Mouse (Mus musculus): ENCODE measurements at regions not wholly inside any gene's neighbourhood (a gene's known extent, or its start where the extent isn't known, plus 50 kb on each side); places are given as distances from the start of the nearest gene placed in this dataset.

DNA sequence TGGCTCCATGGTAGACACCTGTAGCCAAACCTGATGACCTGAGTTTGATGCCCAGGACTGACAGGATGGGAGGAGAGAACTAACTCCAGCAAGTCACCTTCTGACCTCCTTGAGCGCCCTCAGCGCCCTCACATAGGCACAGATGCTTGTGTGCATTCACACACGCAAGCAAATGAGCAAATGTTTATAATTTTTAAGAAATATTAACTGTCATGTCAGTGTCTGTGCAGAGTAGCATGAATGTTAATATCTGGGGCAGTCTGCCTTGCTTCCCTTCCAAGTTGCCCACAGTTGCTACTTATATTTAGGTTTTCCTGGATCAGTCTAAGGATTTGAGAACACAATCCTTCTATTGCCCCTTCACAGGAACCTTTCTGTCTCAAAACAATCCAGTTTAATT lies 257.6 kb downstream of the Efnb2 start:
- DNase-seq (ENCODE audit: extremely low read depth, low read depth, low spot score): no peak

DNA sequence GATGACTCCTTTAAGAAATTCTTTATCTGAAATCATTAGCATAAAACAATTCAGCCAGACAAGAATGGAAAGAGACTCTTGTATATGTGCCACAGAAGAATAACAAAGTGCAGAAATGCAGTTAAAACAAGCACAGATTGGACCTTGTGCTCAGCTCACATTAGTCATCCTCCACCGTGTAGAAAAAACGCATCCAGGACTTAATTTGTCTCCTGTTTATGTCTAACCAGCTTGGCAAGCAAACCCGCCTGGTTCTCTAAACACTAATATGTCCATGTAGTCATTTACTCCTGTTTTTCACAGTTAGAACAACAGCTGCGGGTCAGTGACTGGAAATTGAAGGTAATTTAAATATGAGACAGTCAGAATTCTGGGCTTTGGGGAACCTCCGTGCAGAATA lies 268.7 kb downstream of the Efnb2 start:
- no peak for DNase-seq (ENCODE audit: extremely low read depth, low read depth, low spot score)

DNA sequence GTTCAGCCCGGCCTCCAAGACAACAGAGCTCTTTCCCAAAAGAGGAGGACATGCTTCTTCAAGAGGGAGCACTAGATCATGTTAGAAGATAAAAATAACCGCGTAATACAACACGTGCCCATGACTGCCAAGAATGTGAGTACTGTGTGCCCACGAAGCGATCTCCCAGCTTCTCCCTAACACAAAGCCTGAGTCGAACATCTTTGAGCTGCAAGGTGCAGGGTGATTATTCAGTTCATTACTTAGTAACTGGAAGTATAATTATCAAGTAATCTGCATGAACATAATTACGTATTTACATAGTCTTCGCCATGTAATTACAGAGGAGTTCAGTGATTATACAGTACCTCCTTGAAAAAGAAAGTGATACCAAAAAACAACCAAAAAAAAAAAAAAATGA lies 269.7 kb downstream of the Efnb2 start:
- no peak for DNase-seq (ENCODE audit: extremely low read depth, low read depth, low spot score)

DNA sequence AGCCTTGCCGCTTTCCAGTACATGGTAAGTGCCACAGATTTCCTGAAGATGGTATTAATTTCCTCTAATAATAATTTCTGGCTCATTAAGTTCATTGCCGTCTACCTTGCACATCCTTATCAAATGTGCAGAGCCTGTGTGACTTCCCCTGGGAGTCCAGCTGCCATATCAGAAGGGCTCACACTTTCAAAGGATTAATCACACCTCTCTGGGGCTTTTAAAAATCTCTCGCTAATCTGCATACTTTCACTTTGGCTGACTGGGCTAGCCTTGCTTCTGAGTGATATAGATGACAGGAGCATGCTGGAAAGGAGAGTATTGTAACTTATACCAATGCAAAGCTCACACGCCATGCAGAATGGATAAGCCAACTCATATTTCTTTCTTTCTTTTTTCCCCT lies 282.8 kb downstream of the Efnb2 start:
- no peak for DNase-seq (ENCODE audit: extremely low read depth, low read depth, low spot score)

DNA sequence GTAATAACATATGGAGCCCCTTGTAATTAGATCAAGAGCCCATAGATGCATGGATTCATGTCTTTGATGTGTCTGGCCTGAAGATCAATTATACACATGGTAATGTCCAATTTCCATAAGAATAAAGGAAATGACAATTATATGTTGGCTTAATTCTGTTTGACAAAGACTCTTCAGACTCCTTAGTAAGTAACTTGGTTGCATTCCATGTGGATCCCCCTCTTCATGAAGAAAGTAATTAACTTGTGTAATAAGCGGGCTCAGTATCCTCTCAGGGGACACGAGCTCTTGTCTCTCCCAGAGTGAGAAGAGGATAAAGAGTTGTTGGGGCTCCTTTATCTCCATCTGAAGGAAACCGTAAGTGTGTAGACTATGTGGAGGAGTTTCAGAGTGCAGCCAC lies 284.3 kb downstream of the Efnb2 start:
- DNase-seq (ENCODE audit: extremely low read depth, low read depth, low spot score): no peak

DNA sequence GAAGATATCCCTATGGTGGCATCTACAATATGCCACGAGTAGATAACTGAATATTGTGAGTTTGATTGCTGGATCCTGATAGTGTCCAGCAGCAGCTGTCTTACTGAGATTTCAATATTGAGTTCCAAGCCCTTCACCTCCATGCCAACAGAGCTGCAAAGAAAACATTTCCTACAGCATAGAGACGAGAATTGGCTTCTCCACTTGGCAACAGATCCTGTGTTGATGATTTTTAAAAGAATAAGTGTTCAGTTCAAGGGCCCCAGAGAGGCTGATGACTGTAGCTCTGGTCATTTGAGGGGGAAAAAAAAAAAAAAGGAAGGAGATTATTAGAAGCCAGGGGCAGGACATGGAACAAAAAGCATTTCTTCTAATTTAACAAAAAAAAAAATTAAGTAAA lies 284.7 kb downstream of the Efnb2 start:
- no peak for DNase-seq (ENCODE audit: extremely low read depth, low read depth, low spot score)

DNA sequence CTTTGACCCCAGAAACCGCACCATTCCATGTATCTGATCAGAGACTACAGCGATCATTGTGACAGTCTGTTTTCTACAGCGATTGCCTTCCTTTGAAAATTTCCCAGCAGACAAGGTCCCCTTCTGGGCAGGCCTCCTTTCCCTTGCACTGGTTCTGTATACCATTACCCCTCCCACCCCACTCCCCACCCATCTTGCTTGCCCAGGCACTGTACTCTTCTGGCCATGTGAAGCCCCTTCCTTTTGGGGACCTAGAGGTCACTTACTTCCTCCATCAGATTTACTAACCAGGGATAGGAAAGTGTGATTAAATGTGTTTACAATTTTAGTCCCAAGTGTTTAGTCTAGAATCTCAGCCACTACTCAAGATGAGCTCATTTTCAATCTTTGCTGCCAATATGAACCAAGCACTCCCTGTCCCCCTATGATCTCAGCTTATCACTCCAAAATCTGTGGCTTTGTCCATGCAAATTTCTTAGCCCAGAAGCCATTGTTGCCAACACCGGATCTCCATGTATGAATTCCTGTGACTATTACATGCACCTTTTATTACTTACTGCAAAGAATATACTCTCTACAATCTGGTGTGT lies 293.7 kb downstream of the Efnb2 start:
- no peak for DNase-seq (ENCODE audit: extremely low read depth, low read depth, low spot score)

DNA sequence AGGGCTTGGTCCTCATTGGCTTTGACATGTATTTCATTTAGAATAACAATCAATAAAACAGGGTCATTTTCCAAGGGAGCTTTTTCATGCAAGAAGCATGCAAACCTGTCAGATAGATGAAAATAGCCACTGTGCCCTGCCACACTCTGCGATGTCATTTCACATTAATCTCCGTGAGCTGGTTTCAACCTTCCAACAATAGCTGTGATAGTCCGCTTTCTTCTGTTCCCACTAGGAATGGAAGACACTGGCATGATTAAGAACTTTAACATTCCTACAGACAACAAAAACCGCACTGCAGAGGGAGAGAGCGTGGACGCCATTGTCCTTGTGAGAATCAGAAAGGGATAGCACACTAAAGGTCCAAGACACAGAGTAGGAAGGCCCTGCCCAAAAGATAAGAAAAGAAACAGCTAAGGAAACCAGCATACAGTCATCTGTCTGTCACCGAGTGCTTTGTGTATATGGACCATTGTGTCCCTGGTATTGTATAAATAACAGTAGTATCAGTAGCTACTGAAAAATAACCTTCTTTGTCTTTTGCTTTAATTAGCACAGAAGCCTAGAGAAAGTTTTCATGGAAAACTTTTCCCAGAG lies 299.0 kb downstream of the Efnb2 start:
- no peak for DNase-seq (ENCODE audit: extremely low read depth, low read depth, low spot score)

DNA sequence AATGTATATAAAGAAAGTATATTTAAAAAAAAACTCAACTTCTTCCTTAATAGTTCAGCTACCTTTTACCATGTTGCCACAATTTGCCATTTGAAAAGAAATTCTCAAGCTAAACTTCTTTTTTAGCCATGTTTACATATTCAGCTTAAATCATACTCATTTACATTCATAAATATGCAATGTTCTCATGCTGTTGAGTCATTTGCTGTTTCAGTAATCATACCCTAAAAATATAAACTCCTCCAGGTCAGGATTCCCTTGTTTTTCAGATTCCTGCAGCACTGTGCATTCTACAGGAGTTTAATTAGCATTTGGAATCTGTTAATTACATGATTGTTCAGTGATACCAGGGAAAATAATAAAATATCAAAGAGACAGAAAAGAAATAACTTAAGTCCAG lies 300.5 kb downstream of the Efnb2 start:
- DNase-seq (ENCODE audit: extremely low read depth, low read depth, low spot score): no peak

DNA sequence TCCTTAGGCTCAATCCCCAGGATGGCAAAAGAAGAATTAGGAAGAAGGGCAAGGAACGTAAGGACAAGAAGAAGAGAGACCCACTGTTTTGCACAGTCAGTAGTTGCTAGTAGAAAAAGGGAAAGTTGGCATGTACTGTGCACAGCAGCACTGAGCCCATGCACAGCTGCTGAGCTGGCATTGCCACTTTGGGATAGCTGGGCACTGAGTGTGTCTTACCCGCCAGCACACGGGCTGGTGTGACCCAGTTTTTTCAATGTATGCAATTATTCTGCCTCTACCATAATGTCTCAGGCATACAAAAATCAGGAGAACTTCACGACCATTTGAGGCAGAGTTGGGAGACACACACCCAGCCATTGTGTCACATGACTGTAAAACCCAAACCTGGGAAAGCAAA lies 306.1 kb downstream of the Efnb2 start:
- DNase-seq (ENCODE audit: extremely low read depth, low read depth, low spot score): no peak

DNA sequence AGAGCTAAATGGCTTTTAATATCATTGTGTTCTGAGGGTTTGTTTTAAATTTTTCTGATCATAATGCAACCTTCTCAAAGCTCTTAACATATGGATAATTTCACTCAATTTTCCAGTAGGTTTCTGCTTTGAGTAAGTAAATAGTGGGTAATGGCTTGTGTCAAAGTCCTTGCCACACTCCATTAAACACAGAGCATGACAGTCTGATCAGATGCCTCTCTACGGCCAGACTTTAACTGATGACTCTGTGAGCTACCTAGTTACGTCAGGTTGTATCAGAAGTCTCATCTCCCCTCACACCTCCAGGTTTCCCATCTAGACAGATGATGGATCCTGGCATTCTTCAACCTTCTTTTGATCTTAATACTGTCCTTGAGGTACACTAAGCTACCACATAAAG lies 316.4 kb downstream of the Efnb2 start:
- DNase-seq (ENCODE audit: extremely low read depth, low read depth, low spot score): no peak

DNA sequence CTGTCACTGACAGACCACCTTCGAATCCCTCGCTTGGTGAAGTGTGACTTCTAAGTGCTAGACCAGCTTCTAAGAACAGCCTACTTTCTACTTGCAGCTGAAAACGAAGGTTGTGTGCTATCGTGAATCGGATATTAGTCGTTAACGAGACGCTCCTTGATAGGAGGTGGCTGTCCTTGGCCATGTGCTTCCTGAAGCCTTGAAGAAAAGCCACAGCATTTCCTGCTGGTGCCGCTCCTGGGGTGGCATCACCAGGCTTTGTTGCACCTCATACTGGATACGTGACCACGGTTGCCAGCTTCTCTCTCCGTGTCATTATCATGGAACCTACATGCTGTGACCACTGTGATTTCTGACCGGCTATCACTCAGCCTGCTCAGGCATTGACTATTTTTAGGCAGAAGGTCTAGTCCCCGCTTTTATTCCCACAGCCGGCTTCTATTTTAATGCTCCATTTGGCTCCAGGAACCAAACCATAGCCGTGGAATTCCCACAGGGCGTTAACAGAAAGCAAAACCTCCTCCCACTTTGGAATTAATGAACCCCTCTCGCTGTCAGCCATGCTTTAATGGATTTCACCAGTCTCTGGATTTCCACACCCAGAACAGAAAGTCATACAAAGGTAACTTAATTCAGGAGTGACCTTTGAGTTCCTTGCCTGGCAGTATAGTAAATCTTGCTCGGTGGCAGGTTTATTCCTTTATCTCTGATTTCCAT lies 325.6 kb downstream of the Efnb2 start:
- no peak for DNase-seq (ENCODE audit: extremely low read depth, low read depth, low spot score)

DNA sequence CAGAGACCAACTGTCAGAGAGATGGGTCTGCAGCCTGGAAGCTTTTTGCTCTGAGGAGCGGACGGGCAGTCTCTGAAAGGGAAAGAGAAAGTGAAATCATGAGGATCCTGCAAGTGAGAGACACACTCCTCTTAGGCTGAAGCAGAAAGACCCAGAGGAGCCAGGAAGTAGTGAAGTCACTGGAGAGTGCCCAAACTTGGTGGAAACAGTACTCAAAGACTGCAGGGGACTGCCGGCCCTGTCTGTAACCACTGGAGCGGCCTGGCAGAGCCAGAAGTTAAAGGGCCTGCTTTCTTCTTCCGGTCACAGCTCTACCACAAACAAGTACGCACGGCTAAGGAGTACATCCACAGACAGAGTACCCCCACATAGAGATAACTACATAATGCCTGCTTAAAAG lies 326.5 kb downstream of the Efnb2 start:
- no peak for DNase-seq (ENCODE audit: extremely low read depth, low read depth, low spot score)

DNA sequence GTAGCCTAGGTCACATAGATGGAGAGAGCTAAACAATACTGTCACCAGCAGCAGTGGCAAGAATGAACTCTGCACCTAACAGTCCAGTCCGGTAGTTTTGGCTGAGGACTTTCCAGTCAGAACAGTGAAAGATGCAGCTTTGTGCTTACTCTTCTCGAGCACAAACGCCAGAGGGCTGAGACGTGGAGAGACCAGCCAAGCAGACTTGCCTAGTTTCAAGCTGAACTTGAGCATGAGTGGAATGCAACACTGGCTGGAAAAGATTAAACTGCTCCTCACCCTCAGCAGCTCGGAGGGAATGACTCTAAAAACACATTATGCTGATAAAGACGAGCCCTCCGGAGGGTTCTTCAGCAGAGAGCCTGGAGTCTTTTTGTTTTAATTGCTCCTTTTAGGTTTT lies 329.8 kb downstream of the Efnb2 start:
- DNase-seq (ENCODE audit: extremely low read depth, low read depth, low spot score): no peak

DNA sequence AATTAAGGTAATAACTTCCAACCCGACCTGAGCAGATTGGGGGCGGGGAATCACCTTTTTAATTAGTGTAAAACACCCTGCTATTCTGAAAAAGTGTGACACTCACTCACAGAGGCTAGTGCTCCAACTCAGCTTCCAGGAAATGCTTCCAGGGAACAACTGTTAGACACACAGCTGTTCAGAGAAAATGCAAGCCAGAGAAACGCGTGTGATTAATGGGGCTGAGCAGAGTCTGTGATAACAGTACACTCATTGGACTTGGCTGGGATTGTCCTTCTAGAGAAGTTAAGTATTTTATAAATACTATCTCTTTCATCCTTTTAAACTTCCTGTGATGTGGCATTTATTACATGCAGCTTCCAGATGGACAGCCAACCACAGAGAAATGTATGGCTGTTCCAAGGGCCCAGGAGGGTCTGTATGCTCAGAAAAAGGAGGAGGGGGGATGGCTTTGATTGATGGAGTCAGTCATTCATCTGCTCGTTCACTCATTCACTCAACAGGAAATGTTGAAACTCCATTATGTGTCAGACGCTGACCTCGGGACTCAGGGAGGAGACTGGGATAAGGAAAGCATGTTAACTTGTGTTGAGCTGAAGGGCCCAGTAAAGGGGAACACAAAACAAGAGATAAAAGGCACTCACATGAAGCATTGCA lies 332.9 kb downstream of the Efnb2 start:
- DNase-seq (ENCODE audit: extremely low read depth, low read depth, low spot score): no peak

DNA sequence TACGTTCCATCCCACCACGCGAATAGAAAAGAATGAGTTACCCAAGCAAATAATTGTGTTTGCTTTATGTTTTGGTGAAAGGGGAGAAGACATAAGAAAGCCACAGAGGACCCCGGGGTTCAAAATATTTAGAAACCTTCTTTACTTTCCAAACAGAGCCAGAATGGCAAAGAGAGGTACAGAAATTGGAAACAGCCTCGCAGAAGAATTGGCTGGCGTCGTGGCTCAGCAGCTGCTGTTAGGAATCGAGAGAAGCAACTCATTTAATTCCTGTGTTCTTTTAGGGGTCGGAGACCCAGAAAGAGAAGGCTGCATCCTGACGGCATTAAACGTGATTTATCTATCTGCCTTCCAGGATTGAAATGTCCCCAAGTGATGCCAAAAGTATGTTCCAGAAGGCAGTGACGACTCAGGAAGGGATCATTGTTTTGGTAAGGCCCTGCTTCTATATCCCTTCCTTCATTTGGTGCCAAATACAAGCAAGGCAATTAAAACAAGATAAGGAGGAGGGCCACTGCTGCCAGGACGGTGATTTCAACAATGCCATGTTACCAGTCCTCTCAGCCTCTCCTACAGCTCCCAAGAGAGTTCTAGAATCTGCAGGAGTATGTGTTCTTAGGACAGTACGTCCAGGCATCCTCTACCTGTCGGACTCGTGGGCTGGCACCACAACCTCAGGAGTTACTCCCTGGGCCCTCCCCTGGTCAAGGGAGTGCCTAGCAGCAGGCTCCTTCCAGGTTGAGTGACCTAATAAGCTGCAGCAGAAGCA lies 334.8 kb downstream of the Efnb2 start:
- peak; percentile 26 for DNase-seq (ENCODE audit: extremely low read depth, low read depth, low spot score)

DNA sequence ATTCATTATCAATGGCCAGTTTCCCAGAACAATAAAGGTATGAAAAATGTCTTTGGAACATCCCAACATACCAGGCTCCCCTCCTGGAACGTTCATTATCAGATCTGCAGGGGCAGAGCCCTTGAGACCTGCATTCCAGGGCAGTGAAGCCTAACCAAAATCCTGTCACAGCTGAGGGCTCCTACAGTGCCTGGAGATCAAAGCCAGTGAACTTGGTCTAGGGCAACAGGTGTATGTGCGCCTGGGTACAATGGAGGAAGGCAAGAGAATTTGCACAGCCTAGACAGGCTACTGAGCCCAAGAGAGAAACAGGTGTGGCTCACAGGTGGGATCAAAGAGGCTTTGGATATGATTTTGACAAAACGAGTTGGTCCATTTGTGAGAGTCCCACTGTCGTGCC lies 335.6 kb downstream of the Efnb2 start:
- no peak for DNase-seq (ENCODE audit: extremely low read depth, low read depth, low spot score)

DNA sequence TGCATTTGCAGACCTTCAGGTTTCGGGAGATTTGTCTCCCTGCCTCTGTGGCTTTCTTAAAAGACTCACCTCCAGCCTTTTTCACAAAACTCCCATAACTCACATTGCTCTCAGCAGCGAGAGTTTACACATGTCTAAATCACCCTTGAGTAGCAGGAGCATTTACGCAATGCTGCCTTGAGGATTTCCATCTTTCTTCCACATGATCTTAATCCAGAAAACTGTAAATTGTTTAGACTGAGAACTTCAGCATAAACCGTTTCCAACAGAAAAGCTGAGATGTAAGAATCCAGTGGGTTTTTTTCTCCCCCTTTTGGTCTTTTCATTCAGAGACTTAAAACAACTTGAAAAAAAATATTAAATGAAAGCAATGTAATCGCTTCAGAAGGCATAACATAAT lies 336.5 kb downstream of the Efnb2 start:
- no peak for DNase-seq (ENCODE audit: extremely low read depth, low read depth, low spot score)

DNA sequence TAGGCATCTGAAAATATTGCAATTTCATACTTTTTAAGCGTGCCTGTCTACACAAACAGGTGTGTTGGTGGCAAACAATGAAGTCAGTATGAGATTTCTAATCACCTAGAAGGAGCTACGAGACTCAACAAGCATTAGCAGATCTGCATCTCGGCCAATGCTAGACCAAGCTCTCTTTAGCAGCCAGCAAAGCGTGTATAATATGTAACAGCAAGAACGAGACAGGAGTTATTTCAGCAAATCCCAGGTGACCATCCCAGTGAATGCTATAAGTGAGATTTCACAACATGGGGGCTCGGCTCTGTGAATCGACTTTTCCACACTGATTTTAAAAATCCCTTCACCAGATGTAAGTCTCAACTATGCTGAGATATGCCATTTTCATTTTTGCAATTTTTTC lies 352.8 kb downstream of the Efnb2 start:
- DNase-seq (ENCODE audit: extremely low read depth, low read depth, low spot score): no peak

DNA sequence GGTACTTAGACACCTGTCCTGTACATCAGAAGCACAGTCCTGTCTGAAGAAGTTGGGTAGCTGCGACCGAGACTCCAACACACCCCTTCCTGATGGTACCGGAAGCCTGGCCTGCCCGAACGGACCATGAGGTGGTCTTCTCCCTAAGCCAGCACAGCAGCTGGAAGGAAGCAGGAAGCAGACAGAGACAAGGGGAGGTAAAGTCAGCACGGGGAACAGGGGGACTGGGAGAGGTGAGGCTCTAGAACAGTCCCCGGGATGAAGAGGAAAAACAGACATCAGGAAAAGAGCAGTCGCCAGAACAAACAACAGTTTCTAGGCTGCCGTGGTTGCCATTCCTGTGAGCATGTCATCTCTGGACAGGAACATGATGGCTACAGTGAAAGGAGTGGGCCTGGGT lies 353.6 kb downstream of the Efnb2 start:
- no peak for DNase-seq (ENCODE audit: extremely low read depth, low read depth, low spot score)

DNA sequence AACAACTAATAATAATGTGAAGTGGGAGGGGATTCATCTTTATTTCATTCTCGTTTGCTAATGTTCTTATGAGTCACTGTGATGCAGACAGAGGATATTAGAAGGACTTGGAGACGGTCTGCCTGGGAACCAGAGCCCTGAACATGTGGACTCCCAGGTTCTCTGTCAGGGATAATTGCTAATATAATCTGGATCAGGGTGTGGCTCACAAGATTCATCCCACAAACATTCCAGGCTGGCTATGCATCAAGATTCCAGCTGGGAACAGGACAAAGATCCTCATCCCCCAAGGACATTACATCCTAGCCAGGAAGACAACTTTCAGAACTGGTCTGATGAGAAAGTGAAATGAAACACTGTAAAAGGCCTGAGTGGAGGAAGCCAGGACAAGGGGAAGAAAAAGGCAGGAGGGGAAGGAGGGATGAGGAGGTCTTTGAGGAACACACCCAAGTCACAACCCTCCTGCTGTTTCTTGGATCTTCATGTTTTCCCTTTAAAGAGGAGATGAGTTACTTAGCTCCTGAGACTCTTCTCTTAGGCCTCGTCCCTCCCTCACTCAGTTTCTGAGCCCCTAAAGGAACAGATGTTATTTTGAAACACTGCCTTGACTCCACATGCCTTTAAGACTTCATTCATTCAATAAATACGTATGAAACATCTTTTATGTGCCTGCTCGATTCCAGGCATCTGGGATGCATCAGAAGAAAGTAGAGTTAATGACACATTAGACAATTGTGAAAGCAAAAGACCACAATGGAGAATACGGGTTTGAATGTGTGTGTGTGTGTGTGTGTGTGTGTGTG lies 360.9 kb downstream of the Efnb2 start:
- DNase-seq (ENCODE audit: extremely low read depth, low read depth, low spot score): peak; percentile 30
